Mouse (Mus musculus) brain, embryonic 14.5 days (tissue): ENCODE results near the gene Gm44503. TPM values are rescaled to one million over a fixed set of nuclear protein-coding genes. Genes with fewer than 3 reads are reported as not detected.

Source experiments
- DNase-seq: peaks from one replicate; pipeline ENCODE4 v3.0.0-alpha.2; 2011; ENCODE audit warnings: low read depth
- CTCF ChIP-seq: fragments of 200-500 bp; IDR thresholded peaks from 2 replicates; pipeline ENCODE4 v1.5.1; 2012; ENCODE audit warnings: inconsistent platforms, mild to moderate bottlenecking, moderate library complexity, borderline replicate concordance; ENCODE audit not compliant: insufficient read depth, insufficient read length; ENCODE audit errors: extremely low read depth
- POLR2A ChIP-seq: fragments of 200-500 bp; IDR thresholded peaks from 2 replicates; pipeline ENCODE4 v1.6.1; 2012; ENCODE audit warnings: mild to moderate bottlenecking, inconsistent platforms, borderline replicate concordance; ENCODE audit not compliant: poor library complexity, insufficient read depth, insufficient read length, severe bottlenecking; ENCODE audit errors: extremely low read depth
- polyA plus RNA-seq: library from polyadenylated mRNA; depleted of rRNA; stranded (reverse); fragments of >200 nt; gene quantifications from 2 replicates; pipeline ENCODE4 v1.2.3, GENCODE M21; 2012

Gm44503 gene
- polyA plus RNA-seq, 1 experiment: not detected

- TF ChIP-seq POLR2A (no peak), CTCF (no peak)
- no peak for DNase-seq
These were observed 42.8 kb downstream of the Gm44503 start for GRCm38 (mm10) chr9:73001314-73002011.

- DNase-seq: peak; percentile 19
- TF ChIP-seq CTCF (no peak), POLR2A (no peak)
These were observed 43.5 kb downstream of the Gm44503 start for GRCm38 (mm10) chr9:73002177-73002576.

GRCm38 (mm10) chr9:73004076-73004475, 45.4 kb downstream of the Gm44503 start:
- no peak for DNase-seq
- TF ChIP-seq CTCF (no peak), POLR2A (no peak)

GRCm38 (mm10) chr9:73005106-73005505, 46.5 kb downstream of the Gm44503 start:
- TF ChIP-seq POLR2A (no peak), CTCF (no peak)

GRCm38 (mm10) chr9:73006175-73006574, 47.5 kb downstream of the Gm44503 start:
- no peak for DNase-seq
- TF ChIP-seq POLR2A: no peak
- peak; percentile 9; the same call in 1 of the 2 replicates for TF ChIP-seq CTCF

More at GRCm38 (mm10) chr9:73005106-73005505, 46.5 kb downstream of the Gm44503 start:
- no peak for DNase-seq

- TF ChIP-seq POLR2A: no peak
- no peak for DNase-seq
These were observed 49.7 kb downstream of the Gm44503 start for GRCm38 (mm10) chr9:73008384-73008783.

GRCm38 (mm10) chr9:73012629-73013028, 54.0 kb downstream of the Gm44503 start:
- DNase-seq: no peak
- peak; percentile 6; the same call in 1 of the 2 replicates for TF ChIP-seq CTCF
- TF ChIP-seq POLR2A: no peak

- no peak for TF ChIP-seq CTCF
- no peak for DNase-seq
These were observed 56.1 kb downstream of the Gm44503 start for GRCm38 (mm10) chr9:73014724-73015123.

- TF ChIP-seq POLR2A (no peak), CTCF (no peak)
- DNase-seq: no peak
These were observed 61.2 kb downstream of the Gm44503 start for GRCm38 (mm10) chr9:73019841-73020240.

GRCm38 (mm10) chr9:73020566-73021097, 62.0 kb downstream of the Gm44503 start:
- TF ChIP-seq POLR2A (no peak), CTCF (no peak)
- no peak for DNase-seq

- TF ChIP-seq POLR2A: no peak
- no peak for TF ChIP-seq CTCF
- DNase-seq: peak; percentile 74
These were observed 67.4 kb downstream of the Gm44503 start for GRCm38 (mm10) chr9:73025818-73026636.

GRCm38 (mm10) chr9:73030443-73030842, 71.8 kb downstream of the Gm44503 start:
- no peak for DNase-seq
- TF ChIP-seq CTCF: no peak
- TF ChIP-seq POLR2A: no peak

- no peak for DNase-seq
- TF ChIP-seq POLR2A: no peak
- no peak for TF ChIP-seq CTCF
These were observed 72.8 kb downstream of the Gm44503 start for GRCm38 (mm10) chr9:73031421-73031820.
